Mouse (Mus musculus) myocyte (in vitro differentiated cells): Measurements from ENCODE around the gene Unc79.

Source experiments
- POLR2A ChIP-seq: IDR thresholded peaks from one replicate; pipeline ENCODE4 v1.6.1; 2011; ENCODE audit warnings: low read depth, mild to moderate bottlenecking, control low read depth, moderate library complexity; ENCODE audit not compliant: insufficient read length
- SRF ChIP-seq: IDR thresholded peaks from one replicate; pipeline ENCODE4 v1.6.1; 2011; ENCODE audit warnings: low read depth; ENCODE audit not compliant: control insufficient read depth, insufficient read length

GRCm38 (mm10) chr12:102908191-102908590 lies 40.5 kb upstream of the Unc79 start:
- no peak for TF ChIP-seq POLR2A
- no peak for TF ChIP-seq SRF
